Mouse (Mus musculus): ENCODE measurements around the gene Rcor1. TPM values are rescaled to one million over a fixed set of nuclear protein-coding genes. Genes with fewer than 3 reads are reported as not detected.

Gene Rcor1
- polyA plus RNA-seq (2017; shearing (Covaris generic)): 47.7 TPM

DNA sequence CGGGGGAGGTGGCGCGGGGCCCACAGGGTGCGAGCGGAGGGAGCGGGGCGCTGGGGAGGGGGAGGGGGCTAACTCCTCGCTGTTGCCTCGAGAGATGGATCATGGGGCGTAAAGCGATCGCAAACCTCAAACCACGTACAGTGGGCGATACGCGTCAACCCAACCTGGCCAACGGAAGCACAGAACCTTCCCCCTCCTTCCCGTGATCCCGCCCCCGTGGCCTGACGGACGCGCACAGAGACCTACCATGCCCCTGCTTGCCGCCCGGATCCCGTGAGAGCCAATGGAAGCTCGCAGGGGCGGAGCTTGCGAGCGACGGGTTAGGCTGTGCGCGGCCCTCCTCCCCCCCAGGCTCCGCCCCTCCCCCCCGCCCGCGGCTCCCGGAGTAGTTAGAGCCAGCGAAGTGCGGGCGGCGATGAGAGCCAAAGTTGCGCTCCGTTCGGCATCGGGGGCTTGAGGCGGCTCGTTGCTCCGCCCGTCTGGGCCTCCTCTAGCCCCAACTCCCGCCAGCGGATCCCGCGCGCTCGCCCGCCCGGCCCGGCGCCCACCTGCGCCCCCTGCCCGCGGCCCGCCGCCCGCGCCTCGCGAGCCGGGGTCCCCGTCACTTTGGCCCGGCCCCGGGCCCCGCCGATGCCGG, at the start of gene Rcor1:
Gene Rcor1, plus strand, starts transcription at position 376 of the 637 bp plus-strand sequence.

Other genes with a start within 250 kb of the Rcor1 start
- not detected for gene Mok, start 198.4 kb upstream of the Rcor1 start, polyA plus RNA-seq (2017; shearing (Covaris generic))
- gene Zfp839, start 189.1 kb upstream of the Rcor1 start, polyA plus RNA-seq (2017; shearing (Covaris generic)): 9.0 TPM
- 20.0 TPM for gene Cinp, start 150.2 kb upstream of the Rcor1 start, polyA plus RNA-seq (2017; shearing (Covaris generic))
- gene Tecpr2, start 150.1 kb upstream of the Rcor1 start, polyA plus RNA-seq (2017; shearing (Covaris generic)): 3.4 TPM
- 3.7 TPM for gene Ankrd9, start 60.3 kb upstream of the Rcor1 start, polyA plus RNA-seq (2017; shearing (Covaris generic))
- gene Traf3, start 127.0 kb downstream of the Rcor1 start, polyA plus RNA-seq (2017; shearing (Covaris generic)): 43.8 TPM
- 0.79 TPM for gene 4930595D18Rik, start 145.1 kb downstream of the Rcor1 start, polyA plus RNA-seq (2017; shearing (Covaris generic))
- 0.29 TPM for gene Amn, start 231.7 kb downstream of the Rcor1 start, polyA plus RNA-seq (2017; shearing (Covaris generic))

Data from effector memory CD4-positive, alpha-beta T cell, adult 7 months (primary cell).